Mouse (Mus musculus) liver, embryonic 12.5 days (tissue): ENCODE measurements around the gene Pef1. TPM values are rescaled to one million over a fixed set of nuclear protein-coding genes. Genes with fewer than 3 reads are reported as not detected.

Experiments used
- polyA plus RNA-seq: library from polyadenylated mRNA; unstranded; fragments of >200 nt; fragmentation: Nextera tagmentation; extraction: Ambion mirVana; gene quantifications from 2 replicates; pipeline ENCODE4 v1.2.1, GENCODE M21; 2016

Gene Pef1
- polyA plus RNA-seq, 1 experiment from 2014 or later = 42.5 TPM

Other genes with a start within 250 kb of the Pef1 start
- gene Spocd1, start 173.3 kb upstream of the Pef1 start, polyA plus RNA-seq = 0.04 TPM in 2 replicates
- gene Adgrb2, start 117.7 kb upstream of the Pef1 start, polyA plus RNA-seq = 0.17 and 0.92 TPM in 2 replicates
- 4.2 and 4.9 TPM in 2 replicates for gene Col16a1, start 54.7 kb upstream of the Pef1 start, polyA plus RNA-seq
- gene Hcrtr1, start 36.8 kb downstream of the Pef1 start, polyA plus RNA-seq = 0.12 TPM in 1 of 2 replicates, not detected in the other
- 30.9 and 32.6 TPM in 2 replicates for gene Tinagl1, start 72.6 kb downstream of the Pef1 start, polyA plus RNA-seq
- gene Gm853, start 119.8 kb downstream of the Pef1 start, polyA plus RNA-seq = not detected in 2 replicates
- gene Serinc2, start 176.6 kb downstream of the Pef1 start, polyA plus RNA-seq = 1.7 and 3.1 TPM in 2 replicates
- 1.3 and 1.5 TPM in 2 replicates for gene Fabp3, start 206.0 kb downstream of the Pef1 start, polyA plus RNA-seq
- gene Gm10570, start 206.1 kb downstream of the Pef1 start, polyA plus RNA-seq = not detected in 2 replicates